Mouse (Mus musculus): ENCODE measurements around the gene Adssl1. TPM values are rescaled to one million over a fixed set of nuclear protein-coding genes. Genes with fewer than 3 reads are reported as not detected.
A peak's percentile ranks its signal among the peaks of the same experiment; 100 is the strongest.

The Adssl1 gene
- polyA plus RNA-seq, 1 experiment from 2014 or later = 2.1 TPM

DNA sequence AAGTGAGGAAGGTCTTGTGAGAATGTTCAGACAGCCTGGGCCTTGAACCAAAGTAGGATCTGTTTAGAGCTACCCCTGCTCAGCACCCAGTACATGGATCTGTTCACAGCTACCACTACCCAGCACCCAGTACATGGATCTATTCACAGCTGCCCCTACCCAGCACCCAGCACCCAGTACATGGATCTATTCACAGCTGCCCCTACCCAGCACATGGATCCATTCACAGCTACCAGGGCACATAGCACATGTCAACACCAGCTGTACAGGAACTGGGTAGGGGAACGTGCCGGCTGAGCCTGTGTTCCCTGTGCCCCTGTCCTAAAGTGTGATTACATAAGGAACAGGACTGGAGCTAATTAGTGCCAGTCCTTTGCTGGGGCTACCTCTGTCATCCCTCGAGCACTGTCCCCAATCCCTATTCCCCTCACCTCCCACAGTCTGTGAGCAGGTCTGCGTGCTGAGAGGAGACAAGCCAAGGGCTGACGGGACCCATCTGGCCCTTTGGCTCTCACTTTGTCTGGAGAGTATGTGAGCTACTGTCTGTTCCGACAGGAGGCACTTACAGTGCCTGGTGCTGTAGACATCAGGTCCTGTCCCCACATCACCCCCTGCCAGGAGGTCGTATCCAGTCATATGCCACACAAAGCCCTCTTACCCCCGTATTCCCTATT lies 29.1 kb upstream of the Adssl1 start:
- H3K4me1 ChIP-seq (ENCODE audit: control insufficient read depth, insufficient read depth, low read length) = peaks cover 29% of the 10 kb centered on the region
- peak; percentile 75 for DNase-seq (ENCODE audit: low spot score)
- H3K27ac ChIP-seq (ENCODE audit: low read depth, low read length) = peak overlapping the region; percentile 57; the same call in 1 of the 2 replicates
- peak; percentile 57 for ATAC-seq
- H3K4me2 ChIP-seq (ENCODE audit: low read length) = no peak overlapping the region
- no peak overlapping the region for H3K4me3 ChIP-seq (ENCODE audit: low read depth, low read length)
- H3K27me3 ChIP-seq (replicated peaks; ENCODE audit: control insufficient read depth, insufficient read depth, low read length) = peaks cover 18% of the 10 kb centered on the region
- no peak overlapping the region for H3K9ac ChIP-seq (ENCODE audit: low read length)
- no peaks in the 10 kb centered on the region for H3K9me3 ChIP-seq (replicated peaks; ENCODE audit: control insufficient read depth, low read length)
- no peaks in the 10 kb centered on the region for H3K36me3 ChIP-seq (ENCODE audit: control insufficient read depth, insufficient read depth, low read length)
- WGBS = 57% methylated on average over 8 of the region's 8 CpGs

DNA sequence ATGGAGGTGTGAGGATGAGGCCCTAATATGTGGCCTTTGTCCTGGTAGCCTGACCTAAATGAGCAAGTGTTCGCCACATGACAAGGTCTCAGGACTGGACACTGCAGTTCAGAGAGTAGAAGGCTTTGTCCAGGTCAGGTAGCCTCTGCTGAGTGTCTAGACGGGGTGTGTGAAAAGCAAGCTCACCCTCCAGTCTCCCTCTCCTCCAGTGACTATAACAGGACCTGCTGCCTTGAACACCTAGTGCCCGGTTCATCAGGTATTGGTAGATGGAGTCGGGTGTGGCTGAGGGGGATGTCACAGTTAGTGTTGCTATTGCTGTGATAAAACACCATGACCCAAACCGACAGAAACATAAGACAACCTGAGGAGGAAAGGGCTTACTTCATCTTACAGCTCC lies 28.6 kb upstream of the Adssl1 start:
- ATAC-seq = no peak
- Histone ChIP-seq H3K9ac (ENCODE audit: low read length) (no peak overlapping the region), H3K4me1 (ENCODE audit: control insufficient read depth, insufficient read depth, low read length) (peaks cover 29% of the 10 kb centered on the region), H3K9me3 (replicated peaks; ENCODE audit: control insufficient read depth, low read length) (no peaks in the 10 kb centered on the region), H3K27ac (ENCODE audit: low read depth, low read length) (no peak overlapping the region; the same call in 1 of the 2 replicates), H3K4me3 (ENCODE audit: low read depth, low read length) (no peak overlapping the region), H3K36me3 (ENCODE audit: control insufficient read depth, insufficient read depth, low read length) (no peaks in the 10 kb centered on the region), H3K4me2 (ENCODE audit: low read length) (no peak overlapping the region), H3K27me3 (replicated peaks; ENCODE audit: control insufficient read depth, insufficient read depth, low read length) (peaks cover 18% of the 10 kb centered on the region)
- DNase-seq (ENCODE audit: low spot score) = no peak
- 94% methylated on average over 5 of the region's 5 CpGs for WGBS

DNA sequence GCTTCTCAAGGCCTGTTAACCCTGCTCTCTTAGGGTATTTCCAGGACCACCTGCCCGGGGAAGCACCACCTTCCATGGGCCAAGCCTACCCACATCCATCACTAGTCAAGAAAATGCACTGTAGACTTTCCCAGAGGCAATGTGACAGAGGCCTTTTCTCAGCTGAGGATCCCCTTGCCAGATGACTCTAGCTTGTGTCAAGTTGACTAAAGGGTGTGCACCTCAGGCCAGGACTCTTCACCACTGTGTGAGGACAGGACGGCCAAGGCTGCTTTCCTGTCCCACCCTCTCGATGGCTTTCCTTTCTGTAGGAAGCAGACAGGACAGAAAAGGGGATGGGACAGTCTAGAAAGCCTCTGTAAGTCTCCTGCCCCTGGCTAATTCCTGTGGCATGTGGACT lies 28.1 kb upstream of the Adssl1 start:
- H3K4me2 ChIP-seq (ENCODE audit: low read length) = no peak overlapping the region
- 79% methylated on average over 3 of the region's 3 CpGs for WGBS
- H3K9ac ChIP-seq (ENCODE audit: low read length) = no peak overlapping the region
- H3K27me3 ChIP-seq (replicated peaks; ENCODE audit: control insufficient read depth, insufficient read depth, low read length) = peaks cover 18% of the 10 kb centered on the region
- H3K9me3 ChIP-seq (replicated peaks; ENCODE audit: control insufficient read depth, low read length) = no peaks in the 10 kb centered on the region
- peaks cover 29% of the 10 kb centered on the region for H3K4me1 ChIP-seq (ENCODE audit: control insufficient read depth, insufficient read depth, low read length)
- H3K27ac ChIP-seq (ENCODE audit: low read depth, low read length) = no peak overlapping the region
- no peak for DNase-seq (ENCODE audit: low spot score)
- ATAC-seq = no peak
- no peak overlapping the region for H3K4me3 ChIP-seq (ENCODE audit: low read depth, low read length)
- no peaks in the 10 kb centered on the region for H3K36me3 ChIP-seq (ENCODE audit: control insufficient read depth, insufficient read depth, low read length)

DNA sequence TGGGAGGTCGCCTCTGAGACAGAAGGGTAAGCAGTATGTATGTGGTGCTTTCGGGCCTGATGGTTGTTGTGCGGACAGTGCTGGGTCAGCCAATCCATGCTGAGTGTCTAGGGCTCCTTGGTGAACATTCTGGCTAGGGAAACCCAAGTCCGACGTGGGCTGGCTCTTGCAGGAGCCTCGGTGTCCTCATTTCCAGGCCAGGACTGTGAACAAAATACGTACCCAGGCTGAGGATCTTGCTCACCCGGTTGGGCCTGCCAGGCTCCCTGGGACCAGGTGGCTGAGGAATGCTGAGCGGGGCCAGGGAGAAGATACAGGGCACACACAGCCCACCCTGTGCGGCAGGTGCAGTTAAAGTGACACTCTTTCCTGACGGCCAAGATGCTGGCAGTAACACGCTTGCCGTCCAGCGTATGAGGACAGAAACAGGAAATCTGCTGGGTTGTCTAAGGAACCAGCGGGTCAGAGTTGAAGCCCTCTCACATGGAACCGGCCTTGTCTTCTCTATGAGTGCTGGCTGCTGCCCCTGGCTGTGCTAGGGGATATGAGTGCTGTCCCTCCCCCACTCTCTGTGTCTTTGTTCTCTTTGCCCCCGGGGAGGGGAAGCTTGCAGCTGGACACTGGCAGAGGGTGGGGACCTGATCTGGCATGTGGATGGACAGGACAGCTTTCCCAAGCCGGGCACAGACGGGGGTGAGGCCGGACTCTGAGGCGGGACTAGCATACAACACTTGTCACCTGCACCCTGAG lies 26.7 kb upstream of the Adssl1 start:
- ATAC-seq = no peak

DNA sequence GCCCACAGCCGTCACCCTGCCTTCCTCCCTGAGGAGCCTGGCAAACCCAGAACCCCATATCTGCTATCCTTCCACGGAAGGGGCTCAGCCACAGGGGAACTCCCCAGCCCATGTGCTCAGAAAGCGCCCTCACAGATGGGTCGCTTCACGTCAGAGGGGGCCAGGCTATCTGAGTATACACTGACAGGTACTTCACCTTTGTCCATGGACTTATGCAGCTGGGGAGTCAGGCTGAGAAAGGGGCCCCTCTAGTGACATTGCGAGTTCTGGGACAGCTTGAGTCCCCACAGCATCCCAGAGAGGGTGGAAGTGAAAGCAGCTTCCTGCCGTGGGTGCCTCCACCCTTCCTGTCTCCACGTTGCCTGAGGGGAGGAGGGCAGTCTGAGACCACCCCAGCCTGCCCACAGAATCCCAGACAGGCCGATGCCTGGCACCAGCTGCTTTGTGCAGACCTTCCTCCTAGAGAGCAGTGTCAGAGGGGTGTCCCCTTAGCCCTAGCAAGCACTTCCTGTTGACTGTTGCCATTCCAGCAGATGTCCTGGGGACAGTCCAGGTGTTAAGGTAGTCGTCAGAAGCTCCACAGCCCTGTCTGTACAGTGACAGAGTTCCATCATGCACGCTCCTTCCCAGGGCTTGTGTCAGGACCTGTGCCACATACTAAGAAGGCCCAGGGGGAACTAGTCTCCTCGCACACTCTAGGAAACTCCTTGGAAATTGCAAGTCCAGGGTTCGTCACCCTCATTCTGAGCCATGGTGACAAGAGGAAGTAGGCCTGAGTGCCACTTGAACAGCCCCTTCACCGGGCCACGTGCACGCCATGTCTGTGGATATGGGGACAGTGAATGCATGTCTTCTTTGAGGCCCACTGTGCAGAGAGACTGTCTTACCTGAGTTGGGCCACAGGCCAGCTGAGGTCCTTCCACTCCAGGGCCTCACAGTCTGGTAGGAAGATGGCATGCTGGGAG lies 25.6 kb upstream of the Adssl1 start:
- Histone ChIP-seq H3K4me3 (ENCODE audit: low read depth, low read length) (no peak overlapping the region), H3K9ac (ENCODE audit: low read length) (peak overlapping the region; percentile 4; the same call in 1 of the 2 replicates), H3K27ac (ENCODE audit: low read depth, low read length) (peak overlapping the region; percentile 65; the same call in 1 of the 2 replicates), H3K36me3 (ENCODE audit: control insufficient read depth, insufficient read depth, low read length) (no peaks in the 10 kb centered on the region), H3K9me3 (replicated peaks; ENCODE audit: control insufficient read depth, low read length) (no peaks in the 10 kb centered on the region), H3K4me1 (ENCODE audit: control insufficient read depth, insufficient read depth, low read length) (peaks cover 20% of the 10 kb centered on the region), H3K27me3 (replicated peaks; ENCODE audit: control insufficient read depth, insufficient read depth, low read length) (peaks cover 1% of the 10 kb centered on the region; the same call in 1 of the 2 replicates), H3K4me2 (ENCODE audit: low read length) (no peak overlapping the region)
- no peak for DNase-seq (ENCODE audit: low spot score)
- 73% methylated on average over 16 of the region's 16 CpGs for WGBS
- ATAC-seq = no peak

More for the DNA sequence above, 26.7 kb upstream of the Adssl1 start:
- WGBS = 75% methylated on average over 21 of the region's 21 CpGs
- H3K4me2 ChIP-seq (ENCODE audit: low read length) = no peak overlapping the region
- no peak overlapping the region for H3K4me3 ChIP-seq (ENCODE audit: low read depth, low read length)
- no peaks in the 10 kb centered on the region for H3K36me3 ChIP-seq (ENCODE audit: control insufficient read depth, insufficient read depth, low read length)
- H3K27ac ChIP-seq (ENCODE audit: low read depth, low read length) = no peak overlapping the region
- H3K9ac ChIP-seq (ENCODE audit: low read length) = 0 out of 2 replicates have a peak overlapping the region, but pooled peaks have one; percentile 13
- peaks cover 11% of the 10 kb centered on the region for H3K27me3 ChIP-seq (replicated peaks; ENCODE audit: control insufficient read depth, insufficient read depth, low read length)
- no peaks in the 10 kb centered on the region for H3K9me3 ChIP-seq (replicated peaks; ENCODE audit: control insufficient read depth, low read length)
- peaks cover 26% of the 10 kb centered on the region for H3K4me1 ChIP-seq (ENCODE audit: control insufficient read depth, insufficient read depth, low read length)
- DNase-seq (ENCODE audit: low spot score) = no peak

DNA sequence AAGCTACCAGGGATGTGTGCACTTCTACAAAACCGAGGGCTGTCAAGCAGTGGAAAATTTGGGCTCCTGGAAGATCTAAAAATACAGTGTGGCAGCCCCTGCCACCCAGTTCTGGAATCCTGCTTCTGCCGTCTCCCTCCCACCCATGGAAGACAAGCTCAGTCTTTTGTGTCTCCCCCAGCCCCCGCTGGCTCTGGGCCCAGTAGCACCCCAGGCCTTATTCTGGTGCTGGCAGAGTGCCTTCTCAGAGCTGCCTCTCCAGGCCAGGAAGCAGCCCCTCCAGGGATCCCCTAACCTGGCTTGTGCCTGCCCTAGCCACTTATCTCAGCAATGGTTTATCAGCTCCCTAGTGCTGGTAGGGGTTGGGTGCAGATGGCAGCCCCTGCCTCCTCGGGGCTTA lies 24.9 kb upstream of the Adssl1 start:
- peak overlapping the region; percentile 65; the same call in 1 of the 2 replicates for H3K27ac ChIP-seq (ENCODE audit: low read depth, low read length)
- WGBS = 26% methylated on average over 4 of the region's 4 CpGs
- H3K27me3 ChIP-seq (replicated peaks; ENCODE audit: control insufficient read depth, insufficient read depth, low read length) = no peaks in the 10 kb centered on the region
- H3K4me2 ChIP-seq (ENCODE audit: low read length) = no peak overlapping the region
- ATAC-seq (0 out of 2 replicates have a peak, but pooled peaks have one; percentile 6), DNase-seq (ENCODE audit: low spot score) (peak; percentile 50)
- no peak overlapping the region for H3K4me3 ChIP-seq (ENCODE audit: low read depth, low read length)
- no peaks in the 10 kb centered on the region for H3K36me3 ChIP-seq (ENCODE audit: control insufficient read depth, insufficient read depth, low read length)
- peak overlapping the region; percentile 4; the same call in 1 of the 2 replicates for H3K9ac ChIP-seq (ENCODE audit: low read length)
- H3K4me1 ChIP-seq (ENCODE audit: control insufficient read depth, insufficient read depth, low read length) = peaks cover 17% of the 10 kb centered on the region
- H3K9me3 ChIP-seq (replicated peaks; ENCODE audit: control insufficient read depth, low read length) = no peaks in the 10 kb centered on the region

DNA sequence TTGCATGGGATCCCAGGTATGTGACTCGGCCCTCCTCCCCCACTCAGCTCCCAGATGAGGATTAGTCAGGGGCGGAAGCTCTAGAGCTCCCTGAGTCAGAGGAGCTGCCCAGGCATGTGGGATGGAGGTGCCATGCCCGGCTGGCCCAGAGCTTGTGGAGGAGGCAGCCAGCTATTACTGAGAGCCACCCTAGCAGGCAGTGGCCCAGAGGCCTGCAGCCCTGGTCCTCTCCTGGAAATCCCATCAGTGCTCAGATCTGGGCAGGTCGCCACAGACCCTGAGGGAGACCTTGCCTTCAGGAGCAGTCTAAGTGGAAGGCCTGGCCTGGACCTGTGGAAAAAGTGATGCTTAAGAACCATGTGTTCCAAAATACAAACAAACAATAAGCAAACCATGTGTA lies 24.2 kb upstream of the Adssl1 start:
- WGBS = 66% methylated on average over 4 of the region's 4 CpGs
- no peak for DNase-seq (ENCODE audit: low spot score)
- H3K27ac ChIP-seq (ENCODE audit: low read depth, low read length) = no peak overlapping the region; the same call in 1 of the 2 replicates

DNA sequence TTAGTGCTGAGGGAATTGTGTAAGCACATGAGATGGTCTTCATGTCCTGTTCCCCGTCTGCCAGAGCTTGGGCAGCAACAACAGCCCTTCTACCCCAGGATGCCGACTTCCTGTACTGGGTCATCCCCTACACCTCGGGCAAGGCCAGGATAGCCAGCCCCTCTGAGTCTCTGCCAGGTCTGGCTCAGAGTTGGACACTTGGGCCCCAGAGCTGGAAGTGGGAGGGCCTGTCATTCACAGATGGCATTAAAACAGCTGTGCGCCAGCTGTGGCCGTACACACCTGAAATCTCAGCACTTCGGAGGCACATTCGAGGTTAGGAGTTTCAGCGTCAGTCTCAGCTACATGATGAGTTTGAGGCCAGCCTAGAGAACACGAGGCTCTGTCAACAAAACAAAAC lies 23.4 kb upstream of the Adssl1 start:
- no peak for ATAC-seq
- Histone ChIP-seq H3K9ac (ENCODE audit: low read length) (no peak overlapping the region), H3K9me3 (replicated peaks; ENCODE audit: control insufficient read depth, low read length) (no peaks in the 10 kb centered on the region), H3K4me3 (ENCODE audit: low read depth, low read length) (no peak overlapping the region), H3K36me3 (ENCODE audit: control insufficient read depth, insufficient read depth, low read length) (no peaks in the 10 kb centered on the region), H3K27me3 (replicated peaks; ENCODE audit: control insufficient read depth, insufficient read depth, low read length) (no peaks in the 10 kb centered on the region), H3K4me2 (ENCODE audit: low read length) (no peak overlapping the region), H3K27ac (ENCODE audit: low read depth, low read length) (no peak overlapping the region), H3K4me1 (ENCODE audit: control insufficient read depth, insufficient read depth, low read length) (peaks cover 16% of the 10 kb centered on the region)
- no peak for DNase-seq (ENCODE audit: low spot score)
- 77% methylated on average over 9 of the region's 9 CpGs for WGBS

More for the DNA sequence above, 24.2 kb upstream of the Adssl1 start:
- H3K9ac ChIP-seq (ENCODE audit: low read length) = no peak overlapping the region
- no peak overlapping the region for H3K4me2 ChIP-seq (ENCODE audit: low read length)
- no peaks in the 10 kb centered on the region for H3K36me3 ChIP-seq (ENCODE audit: control insufficient read depth, insufficient read depth, low read length)
- no peak overlapping the region for H3K4me3 ChIP-seq (ENCODE audit: low read depth, low read length)
- H3K9me3 ChIP-seq (replicated peaks; ENCODE audit: control insufficient read depth, low read length) = no peaks in the 10 kb centered on the region
- no peak for ATAC-seq
- H3K27me3 ChIP-seq (replicated peaks; ENCODE audit: control insufficient read depth, insufficient read depth, low read length) = no peaks in the 10 kb centered on the region
- peaks cover 16% of the 10 kb centered on the region for H3K4me1 ChIP-seq (ENCODE audit: control insufficient read depth, insufficient read depth, low read length)

Data from forebrain, embryonic 14.5 days (tissue).